Mouse (Mus musculus) brain, adult 2 months (tissue): Measurements from ENCODE around the gene Natd1.
"Not testable (repeated sequence)": the region's sequence is repeated elsewhere in the genome, so short reads cannot be mapped to it uniquely, and the experiment has no call there.

ENCODE experiments used
- DNase-seq: peaks from one replicate; pipeline ENCODE4 v3.0.0; 2011; ENCODE audit warnings: low read depth, low spot score

The Natd1 gene

GRCm38 (mm10) chr11:60890286-60890685 is 24.3 kb downstream of the Natd1 start:
- no peak for DNase-seq

GRCm38 (mm10) chr11:60889861-60890260 is 24.7 kb downstream of the Natd1 start:
- DNase-seq, result no peak

GRCm38 (mm10) chr11:60886986-60887385 is 27.6 kb downstream of the Natd1 start:
- DNase-seq, result not testable (repeated sequence)

- DNase-seq, result no peak
These were observed 32.2 kb downstream of the Natd1 start for GRCm38 (mm10) chr11:60882386-60882785.

- DNase-seq, result no peak
These were observed 34.0 kb downstream of the Natd1 start for GRCm38 (mm10) chr11:60880559-60880958.

- peak; percentile 84 for DNase-seq
These were observed 35.1 kb downstream of the Natd1 start for GRCm38 (mm10) chr11:60879423-60879822.

- DNase-seq, result peak; percentile 99
These were observed 35.8 kb downstream of the Natd1 start, which contains the start of gene Tmem11 for GRCm38 (mm10) chr11:60878675-60879294. Gene Tmem11 (minus strand): TSS chr11:60879272.

GRCm38 (mm10) chr11:60878056-60878612 is 36.4 kb downstream of the Natd1 start:
- peak; percentile 72 for DNase-seq

GRCm38 (mm10) chr11:60873101-60873500 is 41.4 kb downstream of the Natd1 start:
- DNase-seq, result no peak

- no peak for DNase-seq
These were observed 43.1 kb downstream of the Natd1 start for GRCm38 (mm10) chr11:60871409-60871808.

GRCm38 (mm10) chr11:60869471-60869870 is 45.1 kb downstream of the Natd1 start:
- peak; percentile 32 for DNase-seq

- DNase-seq, result no peak
These were observed 46.6 kb downstream of the Natd1 start for GRCm38 (mm10) chr11:60867904-60868303.

GRCm38 (mm10) chr11:60867456-60867855 is 47.1 kb downstream of the Natd1 start:
- DNase-seq, result peak; percentile 44

GRCm38 (mm10) chr11:60866021-60866420 is 48.5 kb downstream of the Natd1 start:
- DNase-seq, result no peak

GRCm38 (mm10) chr11:60864916-60865315 is 49.6 kb downstream of the Natd1 start:
- no peak for DNase-seq

- DNase-seq, result no peak
These were observed 50.4 kb downstream of the Natd1 start for GRCm38 (mm10) chr11:60864166-60864565.

- peak; percentile 41 for DNase-seq
These were observed 51.4 kb downstream of the Natd1 start for GRCm38 (mm10) chr11:60863196-60863595.

- DNase-seq, result no peak
These were observed 52.6 kb downstream of the Natd1 start for GRCm38 (mm10) chr11:60861993-60862392.

GRCm38 (mm10) chr11:60856587-60856986 is 58.0 kb downstream of the Natd1 start:
- DNase-seq, result peak; percentile 66
